Mouse (Mus musculus) heart, adult 2 months (tissue): Measurements from ENCODE around the gene Fgfr2.

ENCODE experiments used
- CTCF ChIP-seq: fragments of 200-600 bp; IDR thresholded peaks from 2 replicates; pipeline ENCODE4 v1.8.1; 2022; ENCODE audit warnings: antibody characterized with exemption, mild to moderate bottlenecking, moderate library complexity
- EP300 ChIP-seq: fragments of 200-500 bp; IDR thresholded peaks from 2 replicates; pipeline ENCODE4 v1.6.1; 2011; ENCODE audit warnings: low read depth, low read length, control low read depth; ENCODE audit not compliant: insufficient read depth
- POLR2A ChIP-seq: fragments of 200-500 bp; IDR thresholded peaks from 2 replicates; pipeline ENCODE4 v1.6.1; 2011; ENCODE audit warnings: mild to moderate bottlenecking, low read depth, low read length, control low read depth; ENCODE audit not compliant: insufficient read depth

- TF ChIP-seq EP300: no peak
- TF ChIP-seq POLR2A: no peak
- TF ChIP-seq CTCF: no peak
These were observed 345.3 kb downstream of the Fgfr2 start for GRCm38 (mm10) chr7:132777728-132778453.
